Mouse (Mus musculus): ENCODE data around the gene Rnf113a2. TPM values are rescaled to one million over a fixed set of nuclear protein-coding genes. Genes with fewer than 3 reads are reported as not detected.
A peak's percentile ranks its signal among the peaks of the same experiment; 100 is the strongest.

Gene Rnf113a2
- polyA plus RNA-seq (2012; ENCODE audit: insufficient read depth, insufficient read length, missing spikeins) = 17.9 and 18.2 TPM in 2 replicates

- peak within 1 kb of the TSS; percentile 62 for H3K27ac ChIP-seq (ENCODE audit: insufficient read depth, low read depth, low read length)
- H3K4me1 ChIP-seq (ENCODE audit: control insufficient read depth, insufficient read depth, low read length) = peaks cover 7% of the 10 kb centered on the region
- TF ChIP-seq POLR2A (IDR thresholded peaks at IDR 0.05; ENCODE audit: borderline replicate concordance, low read depth, low read length) (peak; percentile 43; the same call in 1 of the 2 replicates), CTCF (IDR thresholded peaks at IDR 0.05; ENCODE audit: low read depth, low read length) (no peak)
- H3K4me3 ChIP-seq (ENCODE audit: insufficient read depth, low read length) = peak within 1 kb of the TSS; percentile 98
These were observed at the start of gene Rnf113a2 for GRCm38 (mm10) chr12:84416834-84417604. TSS of gene Rnf113a2 (plus strand) at chr12:84417196.

GRCm38 (mm10) chr12:84371647-84372046 is 45.3 kb upstream of the Rnf113a2 start:
- no peaks in the 10 kb centered on the region for H3K4me1 ChIP-seq (ENCODE audit: control insufficient read depth, insufficient read depth, low read length)
- TF ChIP-seq CTCF (IDR thresholded peaks at IDR 0.05; ENCODE audit: low read depth, low read length) = no peak
- no peak for TF ChIP-seq POLR2A (IDR thresholded peaks at IDR 0.05; ENCODE audit: borderline replicate concordance, low read depth, low read length)
- no peak overlapping the region for H3K4me3 ChIP-seq (ENCODE audit: insufficient read depth, low read length)
- H3K27ac ChIP-seq (ENCODE audit: insufficient read depth, low read depth, low read length) = no peak overlapping the region

- no peak overlapping the region for H3K4me3 ChIP-seq (ENCODE audit: insufficient read depth, low read length)
- H3K27ac ChIP-seq (ENCODE audit: insufficient read depth, low read depth, low read length) = no peak overlapping the region
- H3K4me1 ChIP-seq (ENCODE audit: control insufficient read depth, insufficient read depth, low read length) = no peaks in the 10 kb centered on the region
- no peak for TF ChIP-seq POLR2A (IDR thresholded peaks at IDR 0.05; ENCODE audit: borderline replicate concordance, low read depth, low read length)
- TF ChIP-seq CTCF (IDR thresholded peaks at IDR 0.05; ENCODE audit: low read depth, low read length) = no peak
These were observed 43.0 kb upstream of the Rnf113a2 start for GRCm38 (mm10) chr12:84373831-84374481.

- TF ChIP-seq CTCF (IDR thresholded peaks at IDR 0.05; ENCODE audit: low read depth, low read length) (no peak), POLR2A (IDR thresholded peaks at IDR 0.05; ENCODE audit: borderline replicate concordance, low read depth, low read length) (no peak)
- Histone ChIP-seq H3K27ac (ENCODE audit: insufficient read depth, low read depth, low read length) (no peak overlapping the region), H3K4me3 (ENCODE audit: insufficient read depth, low read length) (no peak overlapping the region), H3K4me1 (ENCODE audit: control insufficient read depth, insufficient read depth, low read length) (peaks cover 5% of the 10 kb centered on the region; the same call in 1 of the 2 replicates)
These were observed 34.6 kb upstream of the Rnf113a2 start for GRCm38 (mm10) chr12:84382369-84382768.

GRCm38 (mm10) chr12:84384644-84385081 is 32.3 kb upstream of the Rnf113a2 start:
- no peak for TF ChIP-seq CTCF (IDR thresholded peaks at IDR 0.05; ENCODE audit: low read depth, low read length)
- TF ChIP-seq POLR2A (IDR thresholded peaks at IDR 0.05; ENCODE audit: borderline replicate concordance, low read depth, low read length) = no peak
- no peak overlapping the region for H3K27ac ChIP-seq (ENCODE audit: insufficient read depth, low read depth, low read length)
- H3K4me3 ChIP-seq (ENCODE audit: insufficient read depth, low read length) = no peak overlapping the region
- peaks cover 15% of the 10 kb centered on the region for H3K4me1 ChIP-seq (ENCODE audit: control insufficient read depth, insufficient read depth, low read length)

GRCm38 (mm10) chr12:84385408-84385807 is 31.6 kb upstream of the Rnf113a2 start:
- no peak overlapping the region for H3K27ac ChIP-seq (ENCODE audit: insufficient read depth, low read depth, low read length)
- H3K4me1 ChIP-seq (ENCODE audit: control insufficient read depth, insufficient read depth, low read length) = peaks cover 15% of the 10 kb centered on the region
- no peak for TF ChIP-seq CTCF (IDR thresholded peaks at IDR 0.05; ENCODE audit: low read depth, low read length)
- TF ChIP-seq POLR2A (IDR thresholded peaks at IDR 0.05; ENCODE audit: borderline replicate concordance, low read depth, low read length) = no peak
- H3K4me3 ChIP-seq (ENCODE audit: insufficient read depth, low read length) = no peak overlapping the region

GRCm38 (mm10) chr12:84388097-84388496 is 28.9 kb upstream of the Rnf113a2 start:
- H3K4me3 ChIP-seq (ENCODE audit: insufficient read depth, low read length) = no peak overlapping the region
- peaks cover 15% of the 10 kb centered on the region for H3K4me1 ChIP-seq (ENCODE audit: control insufficient read depth, insufficient read depth, low read length)
- no peak for TF ChIP-seq POLR2A (IDR thresholded peaks at IDR 0.05; ENCODE audit: borderline replicate concordance, low read depth, low read length)
- TF ChIP-seq CTCF (IDR thresholded peaks at IDR 0.05; ENCODE audit: low read depth, low read length) = no peak
- H3K27ac ChIP-seq (ENCODE audit: insufficient read depth, low read depth, low read length) = no peak overlapping the region

GRCm38 (mm10) chr12:84388774-84389400 is 28.1 kb upstream of the Rnf113a2 start:
- H3K4me3 ChIP-seq (ENCODE audit: insufficient read depth, low read length) = no peak overlapping the region
- TF ChIP-seq CTCF (IDR thresholded peaks at IDR 0.05; ENCODE audit: low read depth, low read length) (no peak), POLR2A (IDR thresholded peaks at IDR 0.05; ENCODE audit: borderline replicate concordance, low read depth, low read length) (no peak)
- no peak overlapping the region; the same call in 1 of the 2 replicates for H3K27ac ChIP-seq (ENCODE audit: insufficient read depth, low read depth, low read length)
- peaks cover 15% of the 10 kb centered on the region for H3K4me1 ChIP-seq (ENCODE audit: control insufficient read depth, insufficient read depth, low read length)

- peaks cover 10% of the 10 kb centered on the region for H3K4me1 ChIP-seq (ENCODE audit: control insufficient read depth, insufficient read depth, low read length)
- TF ChIP-seq CTCF (IDR thresholded peaks at IDR 0.05; ENCODE audit: low read depth, low read length) (no peak), POLR2A (IDR thresholded peaks at IDR 0.05; ENCODE audit: borderline replicate concordance, low read depth, low read length) (no peak)
- no peak overlapping the region for H3K4me3 ChIP-seq (ENCODE audit: insufficient read depth, low read length)
- no peak overlapping the region for H3K27ac ChIP-seq (ENCODE audit: insufficient read depth, low read depth, low read length)
These were observed 26.7 kb upstream of the Rnf113a2 start for GRCm38 (mm10) chr12:84390336-84390735.
